Mouse (Mus musculus): ENCODE data around the gene Mcm3. TPM values are rescaled to one million over a fixed set of nuclear protein-coding genes. Genes with fewer than 3 reads are reported as not detected.

Mcm3 gene
- polyA plus RNA-seq, 1 experiment, result 108 TPM

- WGBS, result 74% methylated on average over 4 of the region's 4 CpGs
- H3K27ac ChIP-seq (ENCODE audit: control insufficient read depth, insufficient read depth, low read depth, low read length, poor library complexity), result no peak overlapping the region
- H3K4me3 ChIP-seq (replicated peaks; ENCODE audit: control insufficient read depth, low read depth, low read length), result no peak overlapping the region
- H3K4me1 ChIP-seq (ENCODE audit: control insufficient read depth, insufficient read depth, low read length), result no peaks in the 10 kb centered on the region; the same call in 1 of the 2 replicates
- no peak for TF ChIP-seq POLR2A (IDR thresholded peaks at IDR 0.05; ENCODE audit: borderline replicate concordance, control insufficient read depth, low read depth, low read length)
- no peak for TF ChIP-seq CTCF (IDR thresholded peaks at IDR 0.05; ENCODE audit: control insufficient read depth, insufficient read depth, low read length)
These were observed 3.4 kb upstream of the Mcm3 start for GRCm38 (mm10) chr1:20823471-20823870.

DNA sequence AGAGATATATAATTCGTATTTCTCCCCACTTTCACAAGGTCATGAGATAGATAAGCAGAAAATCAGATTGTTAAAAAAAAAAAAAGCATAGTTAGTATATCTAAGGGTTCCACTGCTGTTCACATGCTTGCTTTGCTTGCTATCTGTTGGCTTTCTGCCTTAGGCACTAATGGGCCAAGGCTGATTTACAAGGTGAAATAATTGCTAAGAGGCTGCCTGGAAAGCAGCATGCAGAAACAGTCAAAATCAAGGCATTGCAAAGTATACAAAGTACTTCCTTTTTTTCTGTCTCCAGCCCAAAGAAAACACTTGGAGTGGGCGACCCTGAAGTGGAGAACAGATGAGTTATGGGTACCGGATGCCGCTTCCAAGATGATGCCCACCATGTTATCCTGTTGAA lies 847 bp upstream of the Mcm3 start:
- TF ChIP-seq POLR2A (IDR thresholded peaks at IDR 0.05; ENCODE audit: borderline replicate concordance, control insufficient read depth, low read depth, low read length) (no peak), CTCF (IDR thresholded peaks at IDR 0.05; ENCODE audit: control insufficient read depth, insufficient read depth, low read length) (no peak)
- Histone ChIP-seq H3K4me1 (ENCODE audit: control insufficient read depth, insufficient read depth, low read length) (no peaks in the 10 kb centered on the region; the same call in 1 of the 2 replicates), H3K27ac (ENCODE audit: control insufficient read depth, insufficient read depth, low read depth, low read length, poor library complexity) (no peak overlapping the region), H3K4me3 (replicated peaks; ENCODE audit: control insufficient read depth, low read depth, low read length) (no peak overlapping the region)
- 61% methylated on average over 4 of the region's 4 CpGs for WGBS

DNA sequence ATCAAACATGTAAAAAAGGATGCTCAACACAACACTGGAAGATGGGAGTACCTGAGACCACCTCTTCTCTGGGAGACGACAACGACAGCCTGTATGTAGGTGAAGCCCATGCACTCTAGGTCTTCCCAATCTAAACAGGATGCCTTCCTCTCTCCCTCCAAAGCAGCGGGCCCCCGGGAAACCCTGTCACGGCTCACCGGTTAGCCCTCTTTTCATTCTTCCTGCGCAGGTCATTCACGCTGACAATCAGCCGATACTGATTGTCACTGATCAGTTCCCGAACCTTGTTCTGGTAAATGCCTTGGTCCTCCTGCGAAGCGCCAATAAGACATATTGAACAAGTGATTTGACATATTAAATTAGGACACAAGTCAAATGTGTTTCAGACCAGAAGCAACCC lies 2.5 kb downstream of the Mcm3 start:
- H3K4me3 ChIP-seq (replicated peaks; ENCODE audit: control insufficient read depth, low read depth, low read length), result no peak overlapping the region
- no peaks in the 10 kb centered on the region; the same call in 1 of the 2 replicates for H3K4me1 ChIP-seq (ENCODE audit: control insufficient read depth, insufficient read depth, low read length)
- no peak for TF ChIP-seq POLR2A (IDR thresholded peaks at IDR 0.05; ENCODE audit: borderline replicate concordance, control insufficient read depth, low read depth, low read length)
- WGBS, result 79% methylated on average over 12 of the region's 12 CpGs
- no peak overlapping the region for H3K27ac ChIP-seq (ENCODE audit: control insufficient read depth, insufficient read depth, low read depth, low read length, poor library complexity)

DNA sequence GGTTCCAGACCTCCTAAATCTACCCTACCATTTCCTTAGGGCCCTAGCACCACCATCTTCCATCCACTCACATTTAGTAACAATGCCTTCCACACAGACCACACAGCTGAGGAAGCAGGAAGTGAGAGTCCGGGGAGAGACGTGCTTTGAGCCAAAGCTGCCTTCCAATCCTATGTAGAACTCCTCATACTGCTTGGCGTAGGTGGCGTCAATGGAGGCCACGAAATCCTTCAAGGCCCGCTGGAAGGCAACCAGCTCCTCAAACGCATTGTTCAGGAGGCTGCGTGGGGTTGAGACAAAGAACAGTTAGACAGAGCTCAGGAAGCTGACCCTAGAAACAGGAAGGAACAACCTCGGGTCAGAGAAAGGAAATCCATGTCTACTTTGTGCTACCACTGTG lies 2.9 kb downstream of the Mcm3 start:
- Histone ChIP-seq H3K27ac (ENCODE audit: control insufficient read depth, insufficient read depth, low read depth, low read length, poor library complexity) (no peak overlapping the region), H3K4me3 (replicated peaks; ENCODE audit: control insufficient read depth, low read depth, low read length) (no peak overlapping the region), H3K4me1 (ENCODE audit: control insufficient read depth, insufficient read depth, low read length) (no peaks in the 10 kb centered on the region; the same call in 1 of the 2 replicates)
- WGBS, result 45% methylated on average over 9 of the region's 9 CpGs
- TF ChIP-seq CTCF (IDR thresholded peaks at IDR 0.05; ENCODE audit: control insufficient read depth, insufficient read depth, low read length) (no peak), POLR2A (IDR thresholded peaks at IDR 0.05; ENCODE audit: borderline replicate concordance, control insufficient read depth, low read depth, low read length) (no peak)

GRCm38 (mm10) chr1:20814521-20814920 lies 5.6 kb downstream of the Mcm3 start:
- TF ChIP-seq CTCF (IDR thresholded peaks at IDR 0.05; ENCODE audit: control insufficient read depth, insufficient read depth, low read length) (no peak), POLR2A (IDR thresholded peaks at IDR 0.05; ENCODE audit: borderline replicate concordance, control insufficient read depth, low read depth, low read length) (no peak)
- H3K4me3 ChIP-seq (replicated peaks; ENCODE audit: control insufficient read depth, low read depth, low read length), result no peak overlapping the region
- no peak overlapping the region for H3K27ac ChIP-seq (ENCODE audit: control insufficient read depth, insufficient read depth, low read depth, low read length, poor library complexity)
- no peaks in the 10 kb centered on the region; the same call in 1 of the 2 replicates for H3K4me1 ChIP-seq (ENCODE audit: control insufficient read depth, insufficient read depth, low read length)
- WGBS, result 95% methylated on average over 8 of the region's 8 CpGs

GRCm38 (mm10) chr1:20804526-20804925 lies 15.6 kb downstream of the Mcm3 start:
- no peak overlapping the region for H3K4me3 ChIP-seq (replicated peaks; ENCODE audit: control insufficient read depth, low read depth, low read length)
- no peak overlapping the region for H3K27ac ChIP-seq (ENCODE audit: control insufficient read depth, insufficient read depth, low read depth, low read length, poor library complexity)
- H3K4me1 ChIP-seq (ENCODE audit: control insufficient read depth, insufficient read depth, low read length), result no peaks in the 10 kb centered on the region
- TF ChIP-seq CTCF (IDR thresholded peaks at IDR 0.05; ENCODE audit: control insufficient read depth, insufficient read depth, low read length), result no peak
- no peak for TF ChIP-seq POLR2A (IDR thresholded peaks at IDR 0.05; ENCODE audit: borderline replicate concordance, control insufficient read depth, low read depth, low read length)
- WGBS, result 94% methylated on average over 10 of the region's 10 CpGs

- H3K4me1 ChIP-seq (ENCODE audit: control insufficient read depth, insufficient read depth, low read length), result no peaks in the 10 kb centered on the region
- TF ChIP-seq POLR2A (IDR thresholded peaks at IDR 0.05; ENCODE audit: borderline replicate concordance, control insufficient read depth, low read depth, low read length), result no peak
- TF ChIP-seq CTCF (IDR thresholded peaks at IDR 0.05; ENCODE audit: control insufficient read depth, insufficient read depth, low read length), result no peak
- no peak overlapping the region for H3K27ac ChIP-seq (ENCODE audit: control insufficient read depth, insufficient read depth, low read depth, low read length, poor library complexity)
- WGBS, result 84% methylated on average over 8 of the region's 8 CpGs
- no peak overlapping the region for H3K4me3 ChIP-seq (replicated peaks; ENCODE audit: control insufficient read depth, low read depth, low read length)
These were observed 18.3 kb downstream of the Mcm3 start for GRCm38 (mm10) chr1:20801682-20802390.

GRCm38 (mm10) chr1:20801275-20801674 lies 18.8 kb downstream of the Mcm3 start:
- Histone ChIP-seq H3K4me3 (replicated peaks; ENCODE audit: control insufficient read depth, low read depth, low read length) (no peak overlapping the region), H3K4me1 (ENCODE audit: control insufficient read depth, insufficient read depth, low read length) (no peaks in the 10 kb centered on the region), H3K27ac (ENCODE audit: control insufficient read depth, insufficient read depth, low read depth, low read length, poor library complexity) (no peak overlapping the region)
- 94% methylated on average over 2 of the region's 2 CpGs for WGBS
- TF ChIP-seq POLR2A (IDR thresholded peaks at IDR 0.05; ENCODE audit: borderline replicate concordance, control insufficient read depth, low read depth, low read length) (no peak), CTCF (IDR thresholded peaks at IDR 0.05; ENCODE audit: control insufficient read depth, insufficient read depth, low read length) (no peak)

GRCm38 (mm10) chr1:20795178-20795577 lies 24.9 kb downstream of the Mcm3 start:
- Histone ChIP-seq H3K4me1 (ENCODE audit: control insufficient read depth, insufficient read depth, low read length) (no peaks in the 10 kb centered on the region; the same call in 1 of the 2 replicates), H3K4me3 (replicated peaks; ENCODE audit: control insufficient read depth, low read depth, low read length) (no peak overlapping the region), H3K27ac (ENCODE audit: control insufficient read depth, insufficient read depth, low read depth, low read length, poor library complexity) (no peak overlapping the region)
- TF ChIP-seq CTCF (IDR thresholded peaks at IDR 0.05; ENCODE audit: control insufficient read depth, insufficient read depth, low read length) (no peak), POLR2A (IDR thresholded peaks at IDR 0.05; ENCODE audit: borderline replicate concordance, control insufficient read depth, low read depth, low read length) (no peak)
- whole genome bisulfite sequencing, result 82% methylated on average over 5 of the region's 5 CpGs

Data from bone marrow, adult 2 months (tissue).